Mouse (Mus musculus): ENCODE measurements around the gene Pikfyve. TPM values are rescaled to one million over a fixed set of nuclear protein-coding genes. Genes with fewer than 3 reads are reported as not detected.

Pikfyve gene
- polyA plus RNA-seq, 1 experiment, result 2.6 TPM

- no peaks in the 10 kb centered on the region for H3K9me3 ChIP-seq
- TF ChIP-seq GATA1 (IDR thresholded peaks at IDR 0.05; ENCODE audit: borderline replicate concordance, low read length) (no peak), FLI1 (IDR thresholded peaks at IDR 0.05; ENCODE audit: low read length) (no peak)
- H3K4me1 ChIP-seq, result peaks cover 7% of the 10 kb centered on the region
- no peak overlapping the region for H3K4me3 ChIP-seq (replicated peaks)
- H3K36me3 ChIP-seq (replicated peaks; ENCODE audit: low read length), result peaks cover 11% of the 10 kb centered on the region
- no peaks in the 10 kb centered on the region for H3K27me3 ChIP-seq (replicated peaks)
Measured at GRCm38 (mm10) chr1:65282766-65283165, 96.3 kb downstream of the Pikfyve start.

- peaks cover 9% of the 10 kb centered on the region for H3K4me1 ChIP-seq
- no peaks in the 10 kb centered on the region for H3K36me3 ChIP-seq (replicated peaks; ENCODE audit: low read length)
- peaks cover 14% of the 10 kb centered on the region for H3K27me3 ChIP-seq (replicated peaks)
- TF ChIP-seq FLI1 (IDR thresholded peaks at IDR 0.05; ENCODE audit: low read length), result no peak
- no peak for TF ChIP-seq GATA1 (IDR thresholded peaks at IDR 0.05; ENCODE audit: borderline replicate concordance, low read length)
- no peaks in the 10 kb centered on the region for H3K9me3 ChIP-seq
- no peak overlapping the region for H3K4me3 ChIP-seq (replicated peaks)
Measured at GRCm38 (mm10) chr1:65308476-65308875, 122.0 kb downstream of the Pikfyve start.

DNA sequence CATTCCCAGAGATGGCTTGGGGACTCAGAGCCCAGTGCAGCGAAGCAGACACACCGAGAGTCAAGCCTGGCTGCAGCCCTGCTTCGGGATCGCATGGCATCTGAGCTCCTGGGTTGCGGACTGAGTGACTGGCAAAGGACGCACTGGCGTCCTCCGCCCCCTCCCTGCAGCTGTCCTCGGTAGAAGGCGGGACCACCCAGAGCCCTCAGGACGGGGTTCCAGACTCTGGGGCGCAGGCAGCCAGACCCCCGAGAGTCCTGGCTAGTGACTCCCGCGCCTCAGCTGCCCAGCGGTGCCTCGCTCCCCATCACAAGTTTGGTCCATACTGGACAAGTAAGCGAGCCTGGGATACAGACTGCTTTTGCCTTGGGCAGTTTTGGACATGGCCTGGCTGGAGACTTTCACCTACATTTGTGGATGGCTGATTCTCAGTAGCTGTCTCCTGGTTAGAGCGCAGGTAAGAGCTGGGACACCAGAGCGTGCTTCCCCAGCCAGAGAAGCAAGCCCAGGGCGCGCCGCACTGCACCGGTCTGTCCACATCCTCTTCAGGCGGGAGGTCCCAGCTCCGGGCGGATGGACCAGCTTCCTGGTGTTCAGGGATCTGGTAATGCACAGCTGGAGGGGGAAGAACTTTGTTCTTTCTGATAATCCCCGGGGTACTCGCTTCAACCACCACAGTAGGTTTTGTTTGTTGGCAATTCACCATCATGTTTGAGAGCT lies 124.9 kb downstream of the Pikfyve start:
- no peak for TF ChIP-seq FLI1 (IDR thresholded peaks at IDR 0.05; ENCODE audit: low read length)
- H3K36me3 ChIP-seq (replicated peaks; ENCODE audit: low read length), result no peaks in the 10 kb centered on the region
- H3K4me1 ChIP-seq, result peaks cover 15% of the 10 kb centered on the region

GRCm38 (mm10) chr1:65312118-65312517 lies 125.6 kb downstream of the Pikfyve start:
- peaks cover 14% of the 10 kb centered on the region for H3K27me3 ChIP-seq (replicated peaks)
- peaks cover 15% of the 10 kb centered on the region for H3K4me1 ChIP-seq
- no peak overlapping the region for H3K4me3 ChIP-seq (replicated peaks)
- TF ChIP-seq GATA1 (IDR thresholded peaks at IDR 0.05; ENCODE audit: borderline replicate concordance, low read length) (no peak), FLI1 (IDR thresholded peaks at IDR 0.05; ENCODE audit: low read length) (no peak)
- H3K36me3 ChIP-seq (replicated peaks; ENCODE audit: low read length), result no peaks in the 10 kb centered on the region
- H3K9me3 ChIP-seq, result no peaks in the 10 kb centered on the region

More for the DNA sequence above, 124.9 kb downstream of the Pikfyve start:
- Histone ChIP-seq H3K4me3 (replicated peaks) (peak overlapping the region; percentile 78), H3K27me3 (replicated peaks) (peaks cover 14% of the 10 kb centered on the region), H3K9me3 (no peaks in the 10 kb centered on the region)

DNA sequence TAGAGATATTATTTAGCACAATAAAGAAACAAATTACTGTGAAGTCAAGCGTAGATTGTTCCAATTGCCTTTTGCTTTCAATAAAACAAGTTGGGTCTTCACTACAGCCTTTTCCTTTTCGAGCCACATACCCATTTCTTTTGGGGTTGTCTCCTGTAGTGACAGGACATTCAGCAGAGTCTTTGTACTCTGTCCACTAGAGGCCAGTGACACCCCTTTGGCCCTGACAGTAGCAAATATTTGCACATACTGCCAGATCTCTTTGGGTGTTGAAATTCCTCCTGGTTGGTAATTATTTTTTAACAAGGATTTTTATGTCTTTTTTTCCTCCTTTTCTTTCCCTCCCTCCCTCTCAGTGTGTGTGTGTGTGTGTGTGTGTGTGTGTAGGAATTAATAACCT lies 126.4 kb downstream of the Pikfyve start:
- Histone ChIP-seq H3K4me3 (replicated peaks) (no peak overlapping the region), H3K9me3 (no peaks in the 10 kb centered on the region), H3K36me3 (replicated peaks; ENCODE audit: low read length) (no peaks in the 10 kb centered on the region), H3K4me1 (peaks cover 15% of the 10 kb centered on the region), H3K27me3 (replicated peaks) (peaks cover 14% of the 10 kb centered on the region)
- TF ChIP-seq FLI1 (IDR thresholded peaks at IDR 0.05; ENCODE audit: low read length) (no peak), GATA1 (IDR thresholded peaks at IDR 0.05; ENCODE audit: borderline replicate concordance, low read length) (no peak)

- no peaks in the 10 kb centered on the region for H3K36me3 ChIP-seq (replicated peaks; ENCODE audit: low read length)
- peaks cover 14% of the 10 kb centered on the region for H3K27me3 ChIP-seq (replicated peaks)
- no peaks in the 10 kb centered on the region for H3K9me3 ChIP-seq
- H3K4me3 ChIP-seq (replicated peaks), result no peak overlapping the region
- peaks cover 15% of the 10 kb centered on the region for H3K4me1 ChIP-seq
- no peak for TF ChIP-seq FLI1 (IDR thresholded peaks at IDR 0.05; ENCODE audit: low read length)
- no peak for TF ChIP-seq GATA1 (IDR thresholded peaks at IDR 0.05; ENCODE audit: borderline replicate concordance, low read length)
Measured at GRCm38 (mm10) chr1:65314054-65315021, 127.9 kb downstream of the Pikfyve start.

GRCm38 (mm10) chr1:65315022-65315407 lies 128.5 kb downstream of the Pikfyve start:
- Histone ChIP-seq H3K27me3 (replicated peaks) (peaks cover 14% of the 10 kb centered on the region), H3K36me3 (replicated peaks; ENCODE audit: low read length) (no peaks in the 10 kb centered on the region), H3K9me3 (no peaks in the 10 kb centered on the region), H3K4me1 (peaks cover 15% of the 10 kb centered on the region), H3K4me3 (replicated peaks) (no peak overlapping the region)
- TF ChIP-seq GATA1 (IDR thresholded peaks at IDR 0.05; ENCODE audit: borderline replicate concordance, low read length), result no peak
- TF ChIP-seq FLI1 (IDR thresholded peaks at IDR 0.05; ENCODE audit: low read length), result no peak

Other genes starting within 250 kb of the Pikfyve start
- gene Plekhm3, start 229.9 kb upstream of the Pikfyve start, polyA plus RNA-seq (2012; ENCODE audit: insufficient read depth, low replicate concordance), result 0.89 TPM in 1 of 2 replicates, not detected in the other
- gene Akr1cl, start 153.9 kb upstream of the Pikfyve start, polyA plus RNA-seq (2012; ENCODE audit: insufficient read depth, low replicate concordance), result not detected in 2 replicates
- not detected in 2 replicates for gene Cryge, start 135.5 kb upstream of the Pikfyve start, polyA plus RNA-seq (2012; ENCODE audit: insufficient read depth, low replicate concordance)
- gene Crygd, start 123.2 kb upstream of the Pikfyve start, polyA plus RNA-seq (2012; ENCODE audit: insufficient read depth, low replicate concordance), result not detected in 2 replicates
- not detected in 2 replicates for gene Crygc, start 113.0 kb upstream of the Pikfyve start, polyA plus RNA-seq (2012; ENCODE audit: insufficient read depth, low replicate concordance)
- not detected in 2 replicates for gene Crygb, start 104.4 kb upstream of the Pikfyve start, polyA plus RNA-seq (2012; ENCODE audit: insufficient read depth, low replicate concordance)
- gene Cryga, start 83.3 kb upstream of the Pikfyve start, polyA plus RNA-seq (2012; ENCODE audit: insufficient read depth, low replicate concordance), result not detected in 2 replicates
- gene Gm28845, start 67.1 kb upstream of the Pikfyve start, polyA plus RNA-seq (2012; ENCODE audit: insufficient read depth, low replicate concordance), result not detected in 2 replicates
- not detected in 2 replicates for gene D630023F18Rik, start 63.5 kb upstream of the Pikfyve start, polyA plus RNA-seq (2012; ENCODE audit: insufficient read depth, low replicate concordance)
- gene Idh1, start 183 bp upstream of the Pikfyve start, polyA plus RNA-seq (2012; ENCODE audit: insufficient read depth, low replicate concordance), result 3.3 TPM in 1 of 2 replicates, not detected in the other
- not detected in 2 replicates for gene Pth2r, start 95.4 kb downstream of the Pikfyve start, polyA plus RNA-seq (2012; ENCODE audit: insufficient read depth, low replicate concordance)